Mouse (Mus musculus): ENCODE results near the gene Cep128. TPM values are rescaled to one million over a fixed set of nuclear protein-coding genes. Genes with fewer than 3 reads are reported as not detected.

Gene Cep128
- polyA plus RNA-seq (2012; rRNA removed) = 9.1 and 11.4 TPM in 2 replicates

DNA sequence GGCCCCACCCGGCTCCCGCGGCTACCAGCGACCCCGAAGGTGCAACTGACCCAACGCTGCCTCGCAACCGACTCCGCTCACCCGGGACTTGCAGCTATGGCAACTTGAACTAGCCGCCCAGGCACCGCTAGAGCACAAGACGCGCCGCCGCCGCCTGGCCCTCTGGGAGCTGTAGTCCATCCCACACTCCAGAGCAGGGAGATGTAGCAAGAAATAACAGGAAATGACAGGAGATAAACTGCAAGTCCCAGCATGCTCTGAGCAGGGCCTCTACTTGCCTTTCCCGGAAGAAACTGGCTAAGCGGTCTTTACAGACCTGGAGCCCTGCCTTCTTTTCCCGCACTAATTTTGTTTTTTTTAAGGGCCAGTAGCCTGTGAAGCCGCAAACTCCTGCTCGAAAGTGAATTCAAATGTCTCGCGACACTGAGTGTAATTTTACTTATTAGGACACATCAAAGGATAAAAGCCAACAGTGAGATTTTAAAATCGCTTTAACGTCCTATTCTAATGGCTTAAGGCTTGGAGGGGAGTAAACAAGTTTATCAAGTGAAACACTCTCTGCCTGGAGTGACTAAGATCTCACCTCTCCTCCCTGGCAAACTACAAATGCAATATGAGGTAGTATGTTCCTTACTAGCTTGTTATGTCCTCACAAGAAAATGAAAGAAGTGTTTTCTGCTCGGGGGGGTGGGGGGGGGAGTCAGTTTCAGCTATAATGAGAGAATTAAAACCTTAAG is at the start of gene Cep128, which contains the start of gene Tshr:
TSS of gene Cep128 (minus strand) at position 129 of the 737 bp plus-strand sequence.
TSS of gene Tshr (plus strand) at position 283 of the 737 bp plus-strand sequence.

Other genes with a start within 250 kb of the Cep128 start
- 0.04 and 0.12 TPM in 2 replicates for gene Tshr, start 154 bp upstream of the Cep128 start, polyA plus RNA-seq (2012; rRNA removed)
- gene Gtf2a1, start 206.1 kb upstream of the Cep128 start, polyA plus RNA-seq (2012; rRNA removed) = 23.3 and 31.8 TPM in 2 replicates

Data from central nervous system, embryonic 11.5 days (tissue).